Mouse (Mus musculus) stomach, postnatal 0 days (tissue): Measurements from ENCODE around the gene Kirrel2.
"Not testable (repeated sequence)": the region's sequence is repeated elsewhere in the genome, so short reads cannot be mapped to it uniquely, and the experiment has no call there.

Experiments
- CTCF ChIP-seq: IDR thresholded peaks from 2 replicates; pipeline ENCODE4 v1.5.1; 2016; ENCODE audit warnings: antibody characterized with exemption, low read depth, mild to moderate bottlenecking, moderate library complexity
- EP300 ChIP-seq: optimal IDR thresholded peaks from 2 replicates; pipeline ENCODE3; 2016; ENCODE audit warnings: antibody characterized with exemption

- not testable (repeated sequence) for TF ChIP-seq CTCF, EP300
These were observed 38.1 kb upstream of the Kirrel2 start for GRCm38 (mm10) chr7:30495506-30496042.
